Mouse (Mus musculus) cerebellum, adult 2 months (tissue): ENCODE data around the gene Hmgcr.
"Not testable (repeated sequence)": the region's sequence is repeated elsewhere in the genome, so short reads cannot be mapped to it uniquely, and the experiment has no call there.

Experiments
- CTCF ChIP-seq: fragments of 200-500 bp; IDR thresholded peaks from 2 replicates; pipeline ENCODE4 v1.5.1; 2011; ENCODE audit warnings: low read depth, mild to moderate bottlenecking, control low read depth, low read length, moderate library complexity, borderline replicate concordance; ENCODE audit not compliant: insufficient read depth
- POLR2A ChIP-seq: fragments of 200-500 bp; IDR thresholded peaks from 2 replicates; pipeline ENCODE4 v1.6.1; 2011; ENCODE audit warnings: low read length, control low read depth, borderline replicate concordance; ENCODE audit not compliant: insufficient read depth

DNA sequence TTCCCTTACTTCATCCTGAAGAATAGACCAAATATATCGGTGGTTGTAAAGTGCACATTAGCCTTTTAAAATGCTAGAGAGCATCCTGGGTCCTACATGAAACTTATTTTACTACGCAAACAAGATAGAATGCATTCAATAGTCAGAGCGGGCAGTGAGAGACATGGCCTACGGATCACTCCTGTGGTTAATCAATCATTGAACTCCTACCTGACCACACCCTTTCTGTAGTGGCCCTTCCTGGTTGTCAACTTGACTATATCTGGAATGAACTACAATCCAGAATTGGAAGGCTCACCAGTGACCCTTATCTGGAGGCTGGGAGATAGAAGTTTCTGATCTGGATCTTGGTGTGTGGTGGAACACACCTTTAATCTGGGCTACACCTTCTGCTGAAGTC is 7.6 kb downstream of the Hmgcr start:
- TF ChIP-seq CTCF, POLR2A: not testable (repeated sequence)
